Mouse (Mus musculus) cortical plate, adult 2 months (tissue): ENCODE results near the gene Steap3. TPM values are rescaled to one million over a fixed set of nuclear protein-coding genes. Genes with fewer than 3 reads are reported as not detected.
A peak's percentile ranks its signal among the peaks of the same experiment; 100 is the strongest.

Source experiments
- H3K27ac ChIP-seq: fragments of 200-500 bp; 2 replicates; pipeline ENCODE4 v1.5.1; 2012; ENCODE audit warnings: low read length, control low read depth, inconsistent platforms; ENCODE audit not compliant: insufficient read depth
- H3K4me1 ChIP-seq: fragments of 200-500 bp; 2 replicates; pipeline ENCODE4 v1.6.1; 2011; ENCODE audit warnings: low read length; ENCODE audit not compliant: control insufficient read depth, insufficient read depth
- H3K4me3 ChIP-seq: fragments of 200-500 bp; 2 replicates; pipeline ENCODE4 v1.5.1; 2011; ENCODE audit warnings: mild to moderate bottlenecking, low read length, control low read depth; ENCODE audit not compliant: insufficient read depth
- CTCF ChIP-seq: fragments of 200-500 bp; IDR thresholded peaks from 2 replicates; pipeline ENCODE4 v1.5.1; 2011; ENCODE audit warnings: mild to moderate bottlenecking, control low read depth, low read length; ENCODE audit not compliant: insufficient read depth; ENCODE audit errors: extremely low read depth
- POLR2A ChIP-seq: fragments of 200-500 bp; IDR thresholded peaks from 2 replicates; pipeline ENCODE4 v1.6.1; 2011; ENCODE audit warnings: mild to moderate bottlenecking, low read length, control low read depth; ENCODE audit not compliant: insufficient read depth; ENCODE audit errors: extremely low read depth
- polyA plus RNA-seq: library from polyadenylated mRNA; depleted of rRNA; stranded (reverse); fragments of >200 nt; gene quantifications from 2 replicates; pipeline ENCODE4 v1.2.3, GENCODE M21; 2012

Steap3 gene
- polyA plus RNA-seq, 1 experiment = 10.1 TPM

- no peak overlapping the region for H3K4me3 ChIP-seq
- TF ChIP-seq POLR2A (no peak), CTCF (no peak)
- H3K27ac ChIP-seq = no peak overlapping the region
- 0 out of 2 replicates have a peak, but pooled peaks cover 1% of the 10 kb centered on the region for H3K4me1 ChIP-seq
Measured at GRCm38 (mm10) chr1:120207568-120207967, 64.9 kb downstream of the Steap3 start.

- no peak for TF ChIP-seq CTCF
- no peak for TF ChIP-seq POLR2A
- no peak overlapping the region for H3K27ac ChIP-seq
- 0 out of 2 replicates have a peak, but pooled peaks cover 1% of the 10 kb centered on the region for H3K4me1 ChIP-seq
- no peak overlapping the region for H3K4me3 ChIP-seq
Measured at GRCm38 (mm10) chr1:120204834-120205233, 67.7 kb downstream of the Steap3 start.

GRCm38 (mm10) chr1:120203836-120204235, 68.7 kb downstream of the Steap3 start:
- H3K27ac ChIP-seq = no peak overlapping the region
- TF ChIP-seq CTCF = no peak
- no peak for TF ChIP-seq POLR2A
- no peak overlapping the region for H3K4me3 ChIP-seq
- 0 out of 2 replicates have a peak, but pooled peaks cover 1% of the 10 kb centered on the region for H3K4me1 ChIP-seq

- H3K4me1 ChIP-seq = no peaks in the 10 kb centered on the region
- no peak overlapping the region for H3K27ac ChIP-seq
- TF ChIP-seq POLR2A (no peak), CTCF (no peak)
- no peak overlapping the region for H3K4me3 ChIP-seq
Measured at GRCm38 (mm10) chr1:120202542-120202941, 70.0 kb downstream of the Steap3 start.

GRCm38 (mm10) chr1:120198942-120199341, 73.6 kb downstream of the Steap3 start:
- Histone ChIP-seq H3K27ac (no peak overlapping the region), H3K4me1 (no peaks in the 10 kb centered on the region), H3K4me3 (no peak overlapping the region)
- TF ChIP-seq POLR2A (no peak), CTCF (no peak)

- H3K4me3 ChIP-seq = no peak overlapping the region
- TF ChIP-seq POLR2A (no peak), CTCF (no peak)
- H3K27ac ChIP-seq = no peak overlapping the region
- no peaks in the 10 kb centered on the region for H3K4me1 ChIP-seq
Measured at GRCm38 (mm10) chr1:120198151-120198550, 74.4 kb downstream of the Steap3 start.

GRCm38 (mm10) chr1:120197189-120197588, 75.3 kb downstream of the Steap3 start:
- peak; percentile 91 for TF ChIP-seq CTCF
- TF ChIP-seq POLR2A = no peak

GRCm38 (mm10) chr1:120196724-120197123, 75.8 kb downstream of the Steap3 start:
- TF ChIP-seq CTCF (no peak), POLR2A (no peak)

More at GRCm38 (mm10) chr1:120197189-120197588, 75.3 kb downstream of the Steap3 start:
- no peak overlapping the region for H3K27ac ChIP-seq
- H3K4me1 ChIP-seq = no peaks in the 10 kb centered on the region
- no peak overlapping the region for H3K4me3 ChIP-seq

GRCm38 (mm10) chr1:120195947-120196346, 76.6 kb downstream of the Steap3 start:
- no peak overlapping the region for H3K4me3 ChIP-seq
- no peaks in the 10 kb centered on the region for H3K4me1 ChIP-seq
- no peak overlapping the region for H3K27ac ChIP-seq
- TF ChIP-seq POLR2A = no peak
- TF ChIP-seq CTCF = no peak

More at GRCm38 (mm10) chr1:120196724-120197123, 75.8 kb downstream of the Steap3 start:
- Histone ChIP-seq H3K4me1 (no peaks in the 10 kb centered on the region), H3K27ac (no peak overlapping the region), H3K4me3 (no peak overlapping the region)

GRCm38 (mm10) chr1:120193586-120193985, 78.9 kb downstream of the Steap3 start:
- H3K27ac ChIP-seq = no peak overlapping the region
- no peak overlapping the region for H3K4me3 ChIP-seq
- TF ChIP-seq POLR2A (no peak), CTCF (no peak)
- H3K4me1 ChIP-seq = no peaks in the 10 kb centered on the region
